Mouse (Mus musculus): ENCODE measurements around the gene Zbed6.

The Zbed6 gene

DNA sequence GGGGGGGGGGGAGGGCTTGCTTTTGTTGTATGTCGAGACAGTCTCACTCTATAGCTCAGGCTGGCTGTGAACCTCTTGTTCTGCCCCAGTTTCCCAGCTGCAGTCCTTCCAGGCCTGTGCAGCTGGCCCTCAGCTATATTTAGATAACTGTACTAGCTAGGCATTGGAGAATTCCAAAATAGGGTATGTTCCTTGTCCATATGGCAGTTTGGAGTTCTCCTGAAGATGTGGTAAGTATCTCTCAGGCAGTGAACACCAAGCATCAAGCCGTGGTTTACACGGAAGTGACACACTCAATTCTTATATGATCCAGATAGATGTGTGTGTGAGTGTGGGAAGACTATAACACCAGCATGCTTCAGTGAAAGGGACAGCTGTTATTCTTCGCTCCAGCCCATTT, 2.7 kb upstream of the Zbed6 start:
- no peak for DNase-seq (ENCODE audit: low spot score)

DNA sequence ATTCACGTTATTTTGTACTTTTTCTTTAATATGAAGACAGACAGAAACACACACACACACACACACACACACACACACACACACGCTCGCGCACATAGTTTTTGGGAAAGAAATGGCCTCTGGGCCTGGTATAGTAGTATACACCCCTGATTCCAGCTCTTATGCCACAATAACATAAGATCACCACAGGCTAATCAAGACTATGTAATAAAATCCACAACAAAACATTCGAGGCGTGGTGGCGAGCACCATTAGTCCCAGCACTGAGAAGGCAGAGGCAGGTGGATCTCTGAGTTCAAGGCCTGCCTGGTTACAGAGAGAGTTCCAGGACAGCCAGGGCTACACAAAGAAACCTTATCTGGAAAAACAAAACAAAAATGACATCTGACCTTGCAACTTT, 2.3 kb upstream of the Zbed6 start:
- no peak for DNase-seq (ENCODE audit: low spot score)

DNA sequence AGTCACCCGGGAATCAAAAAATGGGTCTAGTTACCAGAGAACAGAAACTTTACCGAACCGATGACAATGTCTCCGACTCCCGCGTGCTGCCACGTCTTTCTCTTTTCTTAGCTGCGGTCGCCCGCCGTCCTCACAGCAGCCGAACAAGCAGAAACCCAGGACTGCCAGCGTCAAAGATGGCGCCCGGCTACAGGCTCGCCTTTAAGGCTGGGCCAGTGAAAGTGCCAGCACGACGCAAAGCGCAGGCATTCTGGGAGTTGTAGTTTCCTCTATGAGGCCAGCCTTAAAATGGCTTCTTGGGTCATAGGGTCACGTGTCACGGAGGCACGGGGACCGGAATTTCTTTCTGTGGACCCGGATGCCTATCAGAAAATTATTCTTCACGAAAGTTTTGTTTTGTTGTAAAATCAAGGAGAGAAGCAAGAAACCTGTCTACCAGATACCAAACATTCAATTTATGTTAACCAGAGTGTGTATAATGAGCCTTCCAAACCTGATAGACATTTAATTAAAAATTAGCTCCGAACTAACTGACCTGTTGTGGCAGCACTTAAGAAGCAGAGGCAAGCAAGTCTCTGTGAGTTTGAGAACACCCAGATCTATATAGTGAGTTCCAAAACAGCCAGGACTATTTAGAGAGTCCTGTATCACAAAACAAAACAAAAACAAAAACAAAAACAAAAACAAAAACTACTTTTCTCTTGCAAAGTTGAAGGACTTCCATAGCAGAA, 683 bp upstream of the Zbed6 start, which contains the start of gene Gm38394:
TSS of gene Gm38394 (minus strand) at position 116 of the 731 bp plus-strand sequence.
- peak; percentile 97 for DNase-seq (ENCODE audit: low spot score)

DNA sequence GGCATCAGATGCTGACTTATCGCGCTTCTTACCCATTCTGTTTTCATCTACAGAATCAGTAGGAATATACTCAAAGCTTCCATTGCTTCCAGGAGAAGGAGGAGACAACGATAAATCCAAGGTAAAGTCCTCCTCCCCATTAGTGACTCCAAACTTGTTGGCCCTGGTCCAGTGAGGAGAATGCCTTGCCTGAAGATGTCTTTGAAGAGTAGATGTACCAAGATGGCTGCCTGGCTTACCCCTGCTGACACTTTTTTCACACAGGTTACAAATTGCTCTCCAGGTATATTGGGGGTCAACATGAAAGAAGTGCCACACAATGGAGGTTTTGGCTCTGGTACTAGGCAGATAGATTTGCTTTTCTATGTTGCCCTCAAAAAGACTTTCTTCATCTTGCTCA, 1.8 kb downstream of the Zbed6 start:
- DNase-seq (ENCODE audit: low spot score) = no peak

DNA sequence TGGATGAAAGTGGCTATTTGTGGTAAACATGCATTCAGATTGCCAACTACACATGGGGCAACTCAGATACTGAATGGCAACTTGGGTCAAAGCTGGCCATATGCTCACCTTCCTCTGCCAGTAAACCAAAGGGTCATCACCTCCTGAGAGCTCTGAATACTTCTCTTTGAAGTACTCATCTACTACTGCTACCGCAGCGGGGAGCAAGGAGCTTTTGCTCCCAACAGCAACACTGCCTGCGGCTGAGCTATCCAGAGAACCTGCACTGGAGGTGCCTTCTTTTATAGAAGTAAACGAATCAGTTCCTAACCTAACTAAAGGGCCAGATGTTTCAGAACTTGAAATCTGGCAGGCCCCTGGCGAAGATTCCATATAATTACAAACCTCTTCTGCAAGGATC, 3.9 kb downstream of the Zbed6 start:
- no peak for DNase-seq (ENCODE audit: low spot score)

DNA sequence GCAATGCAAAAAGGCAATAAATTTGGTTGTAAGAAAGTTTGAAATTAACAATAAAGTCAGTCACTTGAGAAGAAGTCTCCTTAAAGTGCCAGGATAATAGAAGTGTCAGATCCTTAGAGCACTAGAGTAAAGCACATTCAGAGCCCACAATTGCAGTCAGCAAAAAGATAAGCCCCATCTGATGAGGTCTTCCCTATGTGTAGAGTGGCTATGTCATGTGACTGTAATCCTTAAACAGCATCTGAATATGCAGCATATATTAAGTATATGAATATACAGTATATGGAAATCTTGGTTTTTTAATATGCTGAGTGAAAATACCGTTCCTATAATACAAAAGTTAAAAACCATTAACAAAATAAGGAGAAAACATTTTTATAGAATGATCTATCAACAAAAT, 7.7 kb downstream of the Zbed6 start:
- no peak for DNase-seq (ENCODE audit: low spot score)

DNA sequence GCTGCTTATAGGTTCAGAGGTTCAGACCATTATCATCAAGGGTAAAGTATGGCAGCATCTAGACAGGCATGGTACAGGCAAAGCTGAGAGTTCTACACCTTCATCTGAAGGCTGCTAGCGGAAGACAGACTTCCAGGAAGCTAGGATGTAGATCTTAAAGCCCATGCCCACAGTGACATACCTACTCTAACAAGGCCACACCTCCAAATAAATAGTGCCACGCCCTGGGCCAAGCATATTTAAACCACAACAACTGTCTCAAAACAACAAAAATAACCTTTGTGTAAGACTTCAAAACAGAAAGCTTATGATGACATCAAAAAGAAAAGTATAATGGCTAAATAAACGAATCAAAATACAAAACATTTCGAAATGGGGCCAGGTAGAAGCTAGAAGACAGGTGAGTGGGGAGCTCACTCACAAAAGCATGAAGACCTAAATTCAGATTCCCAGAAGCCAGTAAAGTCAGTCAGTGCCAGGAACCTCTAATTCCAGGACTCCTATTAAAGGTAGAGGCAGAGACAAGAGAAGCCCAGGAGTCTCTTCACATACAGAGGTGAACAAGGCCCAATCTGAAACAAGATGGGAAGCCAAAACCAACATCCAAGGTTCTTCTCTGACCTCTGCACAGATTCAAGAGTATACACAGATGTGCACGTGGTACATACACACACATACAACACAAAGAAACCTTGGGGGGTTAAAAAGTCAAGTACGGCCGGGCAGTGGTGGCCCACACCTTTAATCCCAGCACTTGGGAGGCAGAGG, 10.2 kb downstream of the Zbed6 start:
- DNase-seq (ENCODE audit: low spot score) = no peak

DNA sequence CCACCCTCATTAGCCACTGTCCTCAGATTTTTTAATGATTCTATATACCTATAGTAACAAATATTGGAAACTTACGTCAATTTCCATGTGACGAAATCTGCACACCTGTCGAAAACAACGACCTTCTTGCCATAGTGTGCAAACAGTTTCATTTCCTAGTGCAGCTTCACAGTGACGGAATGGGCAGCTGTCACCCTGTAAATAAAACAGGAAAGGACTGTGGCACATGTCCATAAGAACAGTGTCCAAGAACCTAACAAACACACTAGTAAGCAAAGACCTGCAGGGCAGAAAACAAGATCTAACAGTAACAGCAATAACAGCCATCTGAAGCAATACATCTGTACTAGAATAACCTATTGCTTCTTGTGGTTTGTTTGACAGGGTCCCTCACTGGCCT, 15.0 kb downstream of the Zbed6 start:
- DNase-seq (ENCODE audit: low spot score) = no peak

DNA sequence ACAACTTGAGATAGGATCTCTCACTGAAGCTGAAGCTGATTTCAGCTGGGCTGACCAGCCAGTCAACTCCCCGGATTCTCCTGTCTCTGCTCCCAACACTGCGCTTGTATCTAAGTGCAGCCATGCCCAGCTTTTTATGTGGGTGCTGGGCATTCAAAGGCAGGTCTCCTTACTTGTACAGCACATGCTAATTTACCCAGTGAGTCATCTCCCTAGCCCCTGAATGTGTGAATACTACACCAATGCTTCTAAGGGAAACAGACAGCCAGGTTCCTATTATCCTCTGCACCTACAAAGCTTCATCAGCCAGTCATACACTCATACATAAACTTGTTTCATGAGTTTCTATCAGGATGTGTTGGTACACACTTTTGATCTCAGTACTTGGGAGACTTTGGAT, 19.5 kb downstream of the Zbed6 start:
- no peak for DNase-seq (ENCODE audit: low spot score)

DNA sequence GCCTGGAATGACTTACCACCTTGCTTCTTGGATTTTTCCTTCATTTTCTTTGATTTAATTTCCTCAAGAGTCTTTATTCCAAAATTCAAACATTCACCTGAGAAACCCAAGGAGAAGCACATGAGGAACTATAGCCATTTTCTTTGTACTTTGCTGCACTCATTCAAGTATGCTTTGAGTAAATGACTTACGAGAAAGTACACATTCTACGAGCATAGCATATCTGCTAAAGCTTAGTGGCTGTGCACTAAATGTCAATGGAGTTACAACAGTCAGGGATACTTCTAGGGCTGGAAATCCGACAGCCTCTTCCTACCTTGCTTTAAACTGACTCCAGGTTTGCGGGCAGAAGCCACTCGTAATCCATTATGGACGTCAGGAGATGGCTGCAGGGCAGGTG, 22.2 kb downstream of the Zbed6 start:
- no peak for DNase-seq (ENCODE audit: low spot score)

DNA sequence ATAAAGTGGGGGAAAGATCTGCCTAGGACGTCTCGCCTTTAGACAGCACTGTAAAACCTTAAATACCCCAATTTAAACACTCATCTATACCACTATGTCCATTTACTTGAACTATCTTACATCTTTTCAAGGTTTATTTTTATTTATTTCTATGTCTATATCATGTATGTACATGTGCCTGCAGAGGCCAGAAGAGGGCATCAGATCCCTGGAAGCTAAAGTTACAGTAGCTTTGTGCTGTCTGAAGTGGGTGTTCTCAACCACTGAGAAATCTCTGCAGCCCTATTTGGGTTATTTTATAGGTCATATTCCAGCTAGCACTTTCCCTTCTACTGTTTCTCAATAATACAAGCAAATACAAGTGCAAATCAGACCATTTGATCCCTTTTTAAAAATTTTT, 28.5 kb downstream of the Zbed6 start:
- peak; percentile 40 for DNase-seq (ENCODE audit: low spot score)

DNA sequence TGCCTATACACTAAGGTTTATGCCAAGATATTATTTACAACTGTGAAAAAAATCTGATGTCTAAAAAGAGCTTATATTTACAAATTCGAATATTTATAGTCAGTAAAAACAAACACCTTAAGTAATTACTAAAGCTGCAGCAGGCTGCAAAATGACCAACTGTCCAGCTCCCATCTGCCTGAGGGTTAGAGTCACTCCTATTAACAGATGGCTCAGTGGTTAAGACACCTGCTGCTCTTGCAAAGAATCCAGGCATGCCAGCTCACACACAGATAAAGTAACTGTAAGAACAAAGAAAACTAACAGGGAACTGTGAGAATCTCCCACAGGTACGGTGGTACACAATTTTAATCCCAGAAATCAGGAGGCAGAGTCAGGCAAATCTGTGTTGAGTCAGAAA, 35.6 kb downstream of the Zbed6 start:
- no peak for DNase-seq (ENCODE audit: low spot score)

DNA sequence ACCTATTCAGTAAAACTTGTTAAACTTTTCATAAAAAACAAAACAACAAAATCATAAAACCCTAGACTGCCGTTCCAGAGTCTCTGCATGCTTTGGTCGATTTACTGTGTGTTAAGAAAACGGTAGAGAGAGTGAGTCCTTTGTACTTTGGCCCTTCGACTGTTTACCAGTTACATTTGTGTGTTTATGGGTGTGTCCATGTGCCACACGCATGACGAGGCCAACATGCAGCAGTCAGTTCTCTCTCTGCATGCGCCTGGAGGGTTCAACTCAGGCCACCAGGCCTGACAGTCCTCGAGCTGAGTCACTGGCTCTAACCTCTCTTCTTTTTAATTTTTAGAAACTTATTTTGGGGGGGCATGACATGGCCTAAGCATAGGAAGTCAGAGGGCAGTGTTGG, 42.4 kb downstream of the Zbed6 start:
- DNase-seq (ENCODE audit: low spot score) = no peak

DNA sequence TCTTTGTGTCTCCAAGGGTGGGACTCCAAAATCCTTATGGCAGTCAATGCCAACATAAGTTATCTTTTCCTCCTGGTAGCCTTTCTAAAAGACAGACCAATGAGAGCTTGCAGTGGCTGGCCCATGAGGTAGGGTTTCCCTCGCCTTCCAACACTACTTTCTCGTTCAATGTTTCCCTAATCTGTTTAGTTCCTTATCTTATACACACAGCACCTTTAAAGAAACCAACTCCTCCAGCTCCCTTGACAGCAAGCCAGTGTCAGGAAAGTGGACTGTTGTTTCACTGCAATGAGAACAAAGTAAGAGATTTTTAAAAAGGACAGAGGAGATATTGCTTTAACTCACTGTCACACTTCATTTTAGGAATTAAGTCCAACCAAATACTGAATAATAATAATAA, 42.8 kb downstream of the Zbed6 start:
- DNase-seq (ENCODE audit: low spot score) = no peak

DNA sequence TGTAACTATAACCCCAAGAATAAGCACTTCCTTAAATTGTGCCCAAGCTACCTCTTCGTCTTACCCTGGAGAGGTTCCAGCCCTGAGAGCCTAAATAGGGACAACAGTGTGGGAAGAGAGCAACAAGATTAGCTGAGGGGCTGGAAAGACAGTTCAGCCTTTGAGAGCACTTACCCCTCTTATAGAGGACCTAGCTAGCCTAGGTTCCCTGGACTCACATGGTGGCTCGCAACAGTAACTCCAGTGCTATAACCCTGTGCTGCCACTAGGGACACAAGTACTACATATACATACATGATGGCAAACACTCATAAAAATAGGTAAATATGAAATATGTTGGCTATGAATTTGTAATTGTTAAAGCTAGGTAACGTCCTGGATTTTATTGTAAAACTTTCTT, 46.9 kb downstream of the Zbed6 start:
- no peak for DNase-seq (ENCODE audit: low spot score)

DNA sequence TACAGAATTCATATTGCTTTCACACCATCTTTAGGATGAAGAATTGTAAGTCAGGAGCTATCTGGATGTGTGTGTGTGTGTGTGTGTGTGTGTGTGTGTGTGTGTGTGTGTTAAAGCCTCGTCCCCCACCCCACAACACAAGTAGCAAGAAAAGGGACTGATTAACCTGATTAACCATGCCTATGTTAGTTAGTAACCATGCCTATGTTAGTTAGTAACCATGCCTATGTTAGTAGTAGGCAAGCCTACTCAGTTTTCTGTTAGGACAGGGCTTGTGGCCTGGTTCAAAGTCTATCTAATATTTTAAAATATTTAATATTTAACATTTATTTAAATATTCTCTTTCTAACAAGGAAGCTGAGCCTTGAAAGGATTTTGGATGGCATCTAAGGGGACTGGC, 49.2 kb downstream of the Zbed6 start:
- DNase-seq (ENCODE audit: low spot score) = no peak

DNA sequence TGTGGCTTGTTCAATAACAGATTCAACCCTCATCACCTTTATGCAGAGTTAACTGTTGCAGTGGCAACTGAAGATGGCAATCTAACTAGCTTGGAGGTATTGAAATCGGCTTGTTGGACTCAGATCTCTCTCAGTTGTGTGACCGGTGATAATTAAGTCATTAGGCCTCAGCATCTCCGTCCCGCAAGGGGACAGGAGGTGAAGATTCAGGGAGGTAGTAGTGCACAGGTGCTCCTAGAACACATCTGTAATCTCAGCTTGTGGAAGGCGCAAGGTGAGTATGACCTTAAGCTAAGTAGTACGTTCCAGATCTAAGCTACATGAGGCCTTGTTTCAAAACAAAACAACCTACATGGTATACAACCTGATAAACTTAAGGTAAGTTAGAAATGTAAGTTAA, 50.1 kb downstream of the Zbed6 start:
- DNase-seq (ENCODE audit: low spot score) = no peak

DNA sequence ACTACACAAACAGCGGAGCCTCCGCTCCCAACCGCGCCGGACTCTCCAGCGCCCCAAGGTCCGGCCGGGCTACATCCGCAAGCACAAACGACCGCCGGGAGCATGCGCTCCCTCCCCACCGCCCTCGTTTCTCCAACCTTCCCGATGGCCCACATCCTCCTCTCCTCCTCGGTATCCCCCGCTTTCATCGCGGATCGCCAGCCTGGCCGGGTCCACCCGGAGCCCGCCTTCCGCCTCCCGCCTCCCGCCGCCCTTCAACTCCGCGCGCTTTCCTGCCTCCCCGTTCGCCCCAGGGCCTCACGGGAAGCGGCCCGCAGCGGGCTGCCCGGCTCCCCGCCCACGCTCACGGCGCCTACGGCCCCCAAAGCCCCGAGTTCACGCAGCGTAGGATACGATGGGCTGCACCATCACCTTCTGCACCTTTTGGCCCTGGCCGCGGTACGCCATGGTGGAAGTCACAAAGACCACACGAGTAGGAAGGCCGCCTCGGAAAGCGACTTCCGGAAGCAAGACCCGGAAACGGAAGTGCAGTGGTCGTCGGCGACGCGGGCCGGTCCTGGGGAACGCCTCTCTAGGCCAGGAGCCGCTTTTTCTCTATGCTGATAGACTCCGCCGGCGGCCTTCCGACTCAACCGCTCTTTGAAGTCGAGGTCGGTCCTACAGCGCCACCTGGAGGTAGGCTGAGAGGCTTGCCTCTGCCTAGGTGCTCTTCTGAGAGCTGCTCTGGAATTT, 50.7 kb downstream of the Zbed6 start, which contains the start of gene Snrpe:
TSS of gene Snrpe (minus strand) at position 521 of the 732 bp plus-strand sequence.
- peak; percentile 99 for DNase-seq (ENCODE audit: low spot score)

Data from adipocyte (in vitro differentiated cells).